Mouse (Mus musculus) adipocyte (in vitro differentiated cells): ENCODE data around the gene Rbl1.
"Not testable (repeated sequence)": the region's sequence is repeated elsewhere in the genome, so short reads cannot be mapped to it uniquely, and the experiment has no call there.

Source experiments
- DNase-seq: peaks from one replicate; pipeline ENCODE4 v3.0.0-alpha.2; 2016; ENCODE audit warnings: low spot score

The Rbl1 gene

GRCm38 (mm10) chr2:157204366-157205218 is at the start of gene Rbl1:
TSS of gene Rbl1 (minus strand) at chr2:157204534.
- DNase-seq, result peak; percentile 92

GRCm38 (mm10) chr2:157248111-157248510 is 43.8 kb upstream of the Rbl1 start:
- DNase-seq, result no peak

DNA sequence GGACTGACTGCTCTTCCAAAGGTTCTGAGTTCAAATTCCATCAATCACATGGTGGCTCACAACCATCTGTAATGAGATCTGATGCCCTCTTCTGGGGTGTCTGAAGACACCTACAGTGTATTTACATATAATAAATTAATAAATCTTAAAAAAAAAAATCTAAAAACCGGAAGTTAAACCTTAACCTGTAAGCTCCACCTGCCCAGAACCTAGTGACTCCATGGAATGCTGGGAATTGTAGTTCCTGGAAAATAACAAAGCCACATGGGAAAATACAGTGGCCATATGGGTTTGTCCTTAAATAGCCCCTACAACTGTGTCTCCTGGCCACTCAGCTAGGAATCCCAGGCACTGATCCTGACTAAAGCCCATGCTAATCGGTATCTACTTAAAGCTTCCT is 41.3 kb upstream of the Rbl1 start:
- DNase-seq, result no peak

DNA sequence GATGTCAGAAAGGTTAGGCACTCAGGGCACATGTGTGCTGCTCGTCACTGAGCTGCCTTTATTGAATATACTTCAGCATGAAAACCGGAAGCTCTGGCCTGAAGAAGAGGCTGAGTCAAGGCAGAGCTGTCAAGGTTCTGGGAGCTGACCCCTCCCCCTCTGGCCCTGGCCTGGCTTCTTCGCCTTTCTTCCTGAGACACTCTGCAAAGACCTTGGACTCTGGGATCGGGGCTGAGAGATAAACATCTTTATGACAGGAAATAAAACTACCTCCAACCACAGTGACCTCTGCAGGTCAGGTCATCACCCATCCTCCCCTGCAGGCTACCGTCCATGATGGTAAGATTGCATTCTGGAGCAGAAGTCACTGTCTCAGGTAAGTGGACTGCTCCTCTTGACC is 40.7 kb upstream of the Rbl1 start:
- DNase-seq, result no peak

- no peak for DNase-seq
Measured at GRCm38 (mm10) chr2:157235946-157236345, 31.6 kb upstream of the Rbl1 start.

DNA sequence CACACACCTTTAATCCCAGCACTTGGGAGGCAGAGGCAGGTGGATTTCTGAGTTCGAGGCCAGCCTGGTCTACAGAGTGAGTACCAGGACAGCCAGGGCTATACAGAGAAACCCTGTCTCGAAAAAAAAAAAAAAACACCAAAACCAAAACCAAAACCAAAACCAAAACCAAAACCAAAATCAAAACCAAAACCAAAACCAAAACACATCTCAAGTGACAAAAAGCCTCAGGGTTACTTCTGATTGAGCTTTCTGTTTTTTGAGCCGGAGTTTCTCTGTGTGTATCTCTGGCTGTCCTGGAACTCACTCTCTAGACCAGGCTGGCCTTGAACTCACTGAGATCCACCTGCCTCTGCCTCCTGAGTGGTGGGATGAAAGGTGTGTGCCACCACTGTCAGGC is 17.6 kb upstream of the Rbl1 start:
- not testable (repeated sequence) for DNase-seq

DNA sequence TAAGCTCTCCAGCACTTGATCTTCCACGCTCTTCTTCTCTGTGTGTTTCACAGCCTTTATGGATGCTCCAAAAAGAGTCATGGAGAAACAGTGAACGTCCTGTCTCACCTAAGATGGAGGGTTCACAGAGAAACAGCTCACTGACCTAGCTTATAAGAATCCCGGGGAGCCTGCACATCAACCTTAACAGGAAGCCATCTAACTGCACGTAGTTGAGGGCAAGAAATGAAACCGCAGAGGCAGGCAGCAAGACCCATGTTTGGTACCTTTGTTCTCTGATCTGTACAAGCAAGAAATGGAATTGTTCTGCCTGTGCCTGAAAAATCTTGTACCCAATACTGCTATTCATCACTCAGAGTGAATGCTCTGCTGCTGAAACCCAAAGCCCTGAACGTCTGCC is 15.8 kb upstream of the Rbl1 start:
- no peak for DNase-seq

DNA sequence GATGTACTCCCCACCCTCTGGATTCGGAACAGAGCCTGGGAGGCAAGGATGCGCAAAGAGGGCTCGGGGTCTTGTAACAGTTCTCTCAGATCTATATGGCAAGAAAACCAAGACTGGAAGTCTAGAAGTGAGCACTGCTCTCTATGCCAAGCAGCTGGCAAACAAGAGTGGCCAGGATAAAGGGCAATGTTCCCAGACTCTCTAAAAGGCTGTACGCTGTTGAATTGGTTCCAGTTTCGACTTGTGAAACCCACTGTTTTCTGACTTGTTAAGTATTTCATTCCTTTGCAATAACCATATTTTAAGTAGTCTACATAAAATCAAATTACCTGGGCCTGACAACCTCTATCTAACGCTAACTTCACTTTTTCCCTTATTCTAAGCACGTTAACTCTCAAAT is 7.4 kb upstream of the Rbl1 start:
- DNase-seq, result peak; percentile 93

GRCm38 (mm10) chr2:157203459-157204365 is 622 bp downstream of the Rbl1 start:
- peak; percentile 57 for DNase-seq

DNA sequence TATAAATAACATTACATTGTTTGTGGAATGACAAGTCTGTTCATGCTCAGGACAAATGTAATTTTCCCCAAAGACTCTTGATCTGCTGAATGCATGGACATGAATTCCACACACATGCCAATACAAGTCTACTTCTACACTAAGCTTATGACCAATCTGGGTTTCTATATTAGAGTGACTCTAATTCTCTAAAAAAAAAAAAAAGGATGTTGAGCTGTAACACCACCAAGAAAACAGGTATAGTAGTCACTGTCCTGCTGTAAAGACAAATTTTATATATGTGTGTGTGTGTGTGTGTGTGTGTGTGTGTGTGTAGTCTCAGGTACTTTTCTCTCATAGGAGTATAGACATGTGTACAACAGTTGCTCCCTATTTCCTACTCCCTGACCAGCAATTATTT is 1.3 kb downstream of the Rbl1 start:
- no peak for DNase-seq

DNA sequence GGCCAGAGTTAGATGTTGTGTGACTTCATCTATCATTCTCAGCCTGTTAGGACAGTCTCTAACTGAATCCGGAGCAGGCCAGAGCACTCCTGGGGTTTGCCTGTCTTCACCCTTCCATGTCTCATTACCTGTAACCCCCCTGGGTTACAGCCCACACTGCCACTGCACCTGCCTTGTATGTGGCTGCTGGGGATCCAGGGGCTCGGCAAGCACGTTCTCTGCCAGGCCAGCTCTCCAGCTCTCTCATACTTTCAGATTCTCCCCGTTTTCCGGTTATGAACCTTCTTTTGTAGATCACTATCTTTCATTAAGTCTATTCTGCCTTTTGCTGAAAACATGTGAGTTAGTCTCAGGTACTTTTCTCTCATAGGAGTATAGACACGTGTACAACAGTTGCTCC is 2.0 kb downstream of the Rbl1 start:
- no peak for DNase-seq

DNA sequence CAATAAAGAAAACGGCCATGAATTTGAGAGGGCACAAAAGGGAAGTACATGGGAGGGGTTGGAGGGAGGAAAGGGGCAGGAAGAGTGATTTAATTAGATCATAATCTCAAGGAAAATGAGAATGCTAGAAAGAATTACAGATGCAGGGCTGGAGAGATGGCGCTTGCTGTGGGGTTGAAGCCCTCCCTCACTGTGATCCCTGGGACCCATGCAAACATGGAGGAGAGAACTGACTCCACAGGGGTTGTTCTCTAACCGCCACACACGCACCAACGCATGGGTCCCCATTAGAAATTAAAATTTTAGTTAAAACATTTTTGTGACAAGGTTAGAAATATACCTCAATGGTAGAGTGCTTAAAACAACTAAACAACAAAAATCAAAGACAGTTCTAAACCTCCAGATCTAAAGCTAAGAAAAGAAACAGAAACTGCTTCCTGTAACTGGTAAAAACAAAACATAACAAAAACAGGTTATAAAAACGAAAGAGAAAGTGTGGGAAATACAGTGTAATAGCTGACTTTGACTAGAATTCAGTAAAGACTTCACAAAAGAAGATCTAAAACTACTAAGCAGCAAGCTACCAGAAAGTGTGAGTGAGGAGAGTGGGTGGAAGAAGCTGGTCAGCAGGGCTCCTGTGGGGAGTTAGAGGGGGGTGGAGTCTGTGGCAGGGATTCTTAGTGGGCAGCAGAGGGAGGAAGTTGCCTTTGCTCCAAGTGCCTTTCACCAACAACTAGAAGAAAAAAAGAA is 3.1 kb downstream of the Rbl1 start:
- DNase-seq, result peak; percentile 80

- not testable (repeated sequence) for DNase-seq
Measured at GRCm38 (mm10) chr2:157198405-157198804, 5.9 kb downstream of the Rbl1 start.

GRCm38 (mm10) chr2:157190651-157191050 is 13.7 kb downstream of the Rbl1 start:
- DNase-seq, result no peak

GRCm38 (mm10) chr2:157187223-157187622 is 17.1 kb downstream of the Rbl1 start:
- DNase-seq, result no peak

DNA sequence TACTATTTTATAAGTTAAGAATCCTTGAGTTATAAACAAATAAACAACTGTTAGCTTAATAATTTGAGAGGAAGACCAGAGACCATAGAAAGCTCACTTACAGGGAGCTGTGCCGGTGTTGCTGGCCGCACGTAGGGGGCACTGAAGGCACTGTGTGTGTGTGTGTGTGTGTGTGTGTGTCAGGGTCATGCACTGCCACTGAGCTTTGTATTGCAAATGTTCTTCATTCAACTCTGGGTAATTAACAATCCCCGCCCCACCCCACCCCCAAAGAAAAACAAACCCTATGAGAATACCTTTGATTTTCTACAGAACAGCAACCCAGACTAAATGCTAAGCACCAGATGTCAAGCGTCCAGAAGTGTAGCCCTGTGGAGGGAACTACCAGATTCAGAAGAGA is 17.8 kb downstream of the Rbl1 start:
- DNase-seq, result no peak

DNA sequence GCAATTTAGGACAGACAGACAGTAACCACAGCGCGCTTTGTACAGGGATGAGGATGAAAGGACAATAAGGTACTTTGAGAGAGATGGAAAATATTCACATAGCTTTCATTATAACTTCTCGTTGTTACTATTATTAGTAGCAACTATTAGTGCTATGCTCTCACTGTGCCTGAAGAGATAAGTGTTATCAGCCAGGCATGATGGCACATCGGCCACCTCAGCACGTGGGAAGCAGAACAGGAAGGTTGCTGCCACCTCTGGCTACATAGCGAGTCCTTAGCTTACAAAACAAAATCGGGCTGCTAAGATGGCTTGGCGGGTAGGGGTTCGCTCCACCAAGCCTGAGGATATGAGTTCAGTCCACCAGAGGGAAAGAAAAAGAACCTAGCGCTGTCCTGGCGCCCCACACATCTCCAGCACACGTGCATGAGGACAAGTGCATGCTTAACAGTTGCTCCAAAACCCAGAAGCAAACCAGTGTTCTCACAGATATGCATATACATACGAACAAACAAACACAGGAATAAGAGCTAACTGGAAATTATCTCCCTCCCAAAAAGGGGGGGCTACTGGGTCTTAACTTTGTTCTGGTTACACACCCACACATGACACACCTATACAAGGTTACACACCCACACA is 19.2 kb downstream of the Rbl1 start:
- DNase-seq, result no peak

DNA sequence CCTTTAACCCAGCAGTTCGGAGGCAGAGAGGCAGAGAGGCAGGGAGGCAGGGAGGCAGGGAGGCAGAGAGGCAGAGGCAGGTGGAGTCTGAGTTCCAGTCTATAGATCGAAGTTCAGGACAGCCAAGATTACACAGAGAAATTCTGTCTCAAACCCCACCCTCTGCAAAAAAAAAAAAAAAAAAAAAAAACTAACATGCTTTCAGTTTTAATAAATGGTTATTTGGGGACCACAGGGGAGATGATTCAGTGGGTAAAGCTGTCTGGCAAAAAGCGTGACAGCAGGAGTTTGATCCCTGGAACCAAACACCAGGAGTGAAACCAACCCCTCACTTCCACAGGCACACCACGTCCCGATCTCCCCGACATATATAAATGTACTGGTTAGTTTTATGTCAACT is 26.2 kb downstream of the Rbl1 start:
- DNase-seq, result no peak

- no peak for DNase-seq
Measured at GRCm38 (mm10) chr2:157176248-157176647, 28.1 kb downstream of the Rbl1 start.

DNA sequence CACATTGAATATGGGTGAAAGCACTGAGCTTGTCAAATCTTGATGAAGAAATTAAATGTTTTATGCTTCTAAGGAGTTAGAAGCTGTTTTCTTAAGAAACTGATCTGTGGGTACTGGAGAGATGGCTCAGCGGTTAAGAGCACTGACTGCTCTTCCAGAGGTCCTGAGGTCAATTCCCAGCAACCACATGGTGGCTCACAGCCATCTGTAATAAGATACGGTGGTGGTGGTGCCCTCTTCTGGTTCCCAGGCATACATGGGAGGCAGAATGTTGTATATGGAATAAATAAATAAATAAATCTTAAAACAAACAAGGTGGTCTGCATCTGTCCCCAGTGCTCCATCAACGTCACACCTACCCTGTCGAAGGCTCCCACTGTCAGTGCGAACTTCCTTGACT is 29.9 kb downstream of the Rbl1 start:
- peak; percentile 52 for DNase-seq

GRCm38 (mm10) chr2:157173555-157173954 is 30.8 kb downstream of the Rbl1 start:
- no peak for DNase-seq

- no peak for DNase-seq
Measured at GRCm38 (mm10) chr2:157172984-157173383, 31.4 kb downstream of the Rbl1 start.
